8 mouse cellular contexts compared by ENCODE assay signal in the genomic region with DNA sequence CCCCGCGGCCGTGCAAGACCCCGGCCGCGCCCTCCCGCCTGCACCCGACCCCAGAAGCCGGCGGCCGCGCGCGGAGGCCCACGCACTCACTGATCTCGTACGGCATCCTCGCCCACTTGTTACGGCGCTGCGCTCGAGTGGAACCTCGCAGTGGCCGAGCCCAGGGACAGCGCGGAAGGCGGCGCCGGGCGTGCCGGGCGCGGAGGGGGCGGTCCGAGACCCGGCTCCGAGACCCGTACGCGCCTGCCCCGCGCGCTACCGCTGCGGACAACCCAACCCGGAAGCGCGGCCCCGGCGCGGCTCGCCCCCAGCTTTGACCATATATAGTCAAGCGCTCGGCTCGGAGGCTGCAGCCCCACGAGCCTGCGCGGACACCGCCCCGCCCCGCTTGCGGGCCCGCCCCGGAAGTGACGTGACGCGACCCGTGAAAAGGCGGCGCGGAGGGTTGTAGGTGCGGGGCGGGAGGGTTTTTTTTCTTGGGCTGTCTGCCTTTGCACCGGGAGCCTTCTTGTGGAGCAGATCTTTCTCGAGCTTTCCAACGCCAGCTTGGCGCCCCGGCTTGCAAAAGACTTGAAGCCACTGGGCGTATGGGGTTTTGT. TPM values are rescaled to one million over a fixed set of nuclear protein-coding genes. Genes with fewer than 3 reads are reported as not detected.
DNase-seq lines count a peak whose midpoint lies in the region; ATAC-seq lines count a peak whose summit lies in the region.

No protein-coding gene starts in this region.

- H3K9ac ChIP-seq in hindbrain, embryonic 11.5 days (ENCODE audit: low read depth, low read length), result peak overlapping the region; percentile 86

- no peaks in the 10 kb centered on the region for H3K27me3 ChIP-seq in hindbrain, embryonic 11.5 days (ENCODE audit: control insufficient read depth, insufficient read depth, low read length)

- H3K9me3 ChIP-seq in hindbrain, embryonic 11.5 days (ENCODE audit: control insufficient read depth, low read length), result no peaks in the 10 kb centered on the region

- peak overlapping the region; percentile 98 for H3K4me3 ChIP-seq in hindbrain, embryonic 11.5 days (ENCODE audit: low read depth, low read length)

- ATAC-seq in hindbrain, embryonic 11.5 days (ENCODE audit: low FRiP score), result peak; percentile 97

- peaks cover 6% of the 10 kb centered on the region for H3K4me1 ChIP-seq in hindbrain, embryonic 11.5 days (replicated peaks; ENCODE audit: control insufficient read depth, insufficient read depth, low read length)

- H3K27ac ChIP-seq in hindbrain, embryonic 11.5 days (ENCODE audit: low read depth, low read length), result peak overlapping the region; percentile 85

- WGBS in hindbrain, embryonic 11.5 days, result 0% methylated on average over 63 of the region's 79 CpGs

- peak; percentile 96 for DNase-seq in MN1 (ENCODE audit: low spot score)
- peak; percentile 98 for DNase-seq in cerebellum, adult 9-10 months
- peak; percentile 94 to 98 for DNase-seq in frontal cortex, adult 2 months (ENCODE audit: extremely low spot score in 1 of 2, low spot score in 1 of 2)
- DNase-seq in hindbrain, embryonic 11.5 days (ENCODE audit: low spot score), result peak; percentile 99
- peak; percentile 97 to 99 for DNase-seq in layer of hippocampus, postnatal 10 days (ENCODE audit: low spot score in 2 of 2)
- DNase-seq in lung, postnatal 10 days, result peak; percentile 99
- DNase-seq in ovary, postnatal 36 days (ENCODE audit: low spot score), result peak; percentile 99
- peak; percentile 99 for DNase-seq in thymus, postnatal 25 days

- no peaks in the 10 kb centered on the region; the same call in 1 of the 2 replicates for H3K36me3 ChIP-seq in hindbrain, embryonic 11.5 days (ENCODE audit: control insufficient read depth, insufficient read depth, low read length)

- H3K4me2 ChIP-seq in hindbrain, embryonic 11.5 days (replicated peaks; ENCODE audit: low read depth, low read length), result peak overlapping the region; percentile 64

RNA-seq across cellular contexts. Expression of gene Wdr1, which starts 1.5 kb away (rescaled TPM):
- 167 and 173 TPM in 2 replicates for polyA plus RNA-seq in frontal cortex, adult 2 months (2012; rRNA removed)
- 169 and 171 TPM in 2 replicates for polyA plus RNA-seq in hindbrain, embryonic 11.5 days (2014; fragmentation: Nextera tagmentation; extraction: Ambion mirVana)
- total RNA-seq in layer of hippocampus, postnatal 10 days (2021), result 100 to 1,000 TPM; 245 to 249 TPM

RNA-seq across cellular contexts. Expression of gene Slc2a9, which starts 58.6 kb away (rescaled TPM):
- polyA plus RNA-seq in frontal cortex, adult 2 months (2012; rRNA removed), result 1.0 and 1.7 TPM in 2 replicates
- 0.13 and 0.15 TPM in 2 replicates for polyA plus RNA-seq in hindbrain, embryonic 11.5 days (2014; fragmentation: Nextera tagmentation; extraction: Ambion mirVana)
- 1 to 10 TPM; 3.1 to 3.3 TPM for total RNA-seq in layer of hippocampus, postnatal 10 days (2021)

Comparison
In these comparisons a context has a peak if more than half of its experiments do, and no peak if none do; other contexts are left out.
1. Peak in every context shown above with its lines: DNase-seq, ATAC-seq, H3K4me3 ChIP-seq and H3K27ac ChIP-seq.